Mouse (Mus musculus): ENCODE data around the gene Mcmbp.

DNA sequence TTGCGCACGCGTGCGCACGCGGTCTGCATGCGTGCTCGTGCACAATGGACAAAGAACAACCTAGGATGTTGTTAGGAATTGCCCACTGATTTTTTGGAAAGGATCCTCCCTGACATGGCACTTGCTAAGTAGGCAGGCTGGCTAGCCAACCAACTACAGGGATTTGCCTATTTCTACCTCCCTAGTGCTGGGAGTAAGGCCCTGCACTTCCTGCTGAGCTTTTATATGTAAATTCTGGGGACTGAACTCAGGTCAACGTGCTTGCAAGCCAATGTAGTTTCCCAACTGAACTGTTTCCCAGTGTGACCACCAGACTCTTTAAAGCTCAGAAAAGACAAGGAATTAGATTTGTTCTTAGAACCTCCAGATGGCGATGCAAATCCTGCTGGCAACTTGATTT, 13.3 kb downstream of the Mcmbp start:
- no peak for TF ChIP-seq CTCF (IDR thresholded peaks at IDR 0.05; ENCODE audit: borderline replicate concordance, insufficient read depth, low read depth, low read length)
- no peak for TF ChIP-seq POLR2A (IDR thresholded peaks at IDR 0.05; ENCODE audit: borderline replicate concordance, insufficient read depth, low read length)

Data from cerebellum, adult 2 months (tissue).